Mouse (Mus musculus) right cerebral cortex, postnatal 36 days (tissue): ENCODE measurements at regions not wholly inside any gene's neighbourhood (a gene's known extent, or its start where the extent isn't known, plus 50 kb on each side); places are given as distances from the start of the nearest gene placed in this dataset.
"Not testable (repeated sequence)": the region's sequence is repeated elsewhere in the genome, so short reads cannot be mapped to it uniquely, and the experiment has no call there.

ENCODE experiments used
- DNase-seq, 2 experiments: peaks; one replicate each; pipeline ENCODE4 v3.0.0; 2022; ENCODE audit warnings: low spot score in 2 of 2, mixed read lengths in 1 of 2

DNA sequence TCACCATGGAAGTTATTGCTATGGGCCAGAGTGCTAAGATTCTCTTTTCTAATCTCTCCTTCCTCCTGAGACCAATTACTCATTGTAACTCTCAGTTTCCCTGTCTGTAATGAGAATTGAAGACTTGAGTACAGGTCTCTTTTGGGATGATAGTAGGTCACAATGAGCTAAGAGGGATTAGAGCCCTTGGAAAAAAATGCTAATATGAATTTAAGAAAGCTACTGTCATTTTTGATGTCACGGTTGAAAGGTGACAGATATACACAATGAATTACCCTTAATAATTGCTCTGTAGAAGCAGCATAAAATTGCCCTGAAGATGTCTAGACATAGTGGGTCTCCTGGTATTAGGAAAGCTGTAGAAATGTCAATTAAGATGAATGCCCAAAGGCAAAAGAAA is 178.2 kb downstream of the Kcna4 start:
- no peak for DNase-seq

- DNase-seq = no peak
Observed at GRCm38 (mm10) chr2:107503646-107504379, 213.4 kb downstream of the Kcna4 start.

GRCm38 (mm10) chr2:107507426-107508167 is 217.2 kb downstream of the Kcna4 start:
- no peak for DNase-seq

DNA sequence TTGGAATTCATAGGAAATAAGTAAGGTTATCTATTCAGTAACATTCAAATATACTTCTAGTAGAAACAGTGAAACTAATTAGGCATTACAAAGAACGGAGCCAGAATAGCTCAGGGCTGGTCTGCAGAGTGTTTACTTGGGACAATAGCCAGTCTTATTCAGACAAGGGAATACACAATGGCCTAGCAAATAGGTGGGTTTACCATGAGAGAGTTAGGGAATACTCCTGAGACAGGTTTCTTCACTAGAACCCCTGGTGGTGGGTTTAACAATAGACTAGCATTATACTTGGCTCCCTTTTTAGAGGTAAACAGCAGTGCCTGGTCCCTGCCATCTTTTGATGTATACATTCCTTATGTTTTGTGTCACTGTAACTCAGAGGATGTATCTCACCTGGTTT is 225.0 kb downstream of the Kcna4 start:
- not testable (repeated sequence) for DNase-seq

GRCm38 (mm10) chr2:107518107-107518506 is 227.7 kb downstream of the Kcna4 start:
- DNase-seq = peak; percentile 8 to 51

DNA sequence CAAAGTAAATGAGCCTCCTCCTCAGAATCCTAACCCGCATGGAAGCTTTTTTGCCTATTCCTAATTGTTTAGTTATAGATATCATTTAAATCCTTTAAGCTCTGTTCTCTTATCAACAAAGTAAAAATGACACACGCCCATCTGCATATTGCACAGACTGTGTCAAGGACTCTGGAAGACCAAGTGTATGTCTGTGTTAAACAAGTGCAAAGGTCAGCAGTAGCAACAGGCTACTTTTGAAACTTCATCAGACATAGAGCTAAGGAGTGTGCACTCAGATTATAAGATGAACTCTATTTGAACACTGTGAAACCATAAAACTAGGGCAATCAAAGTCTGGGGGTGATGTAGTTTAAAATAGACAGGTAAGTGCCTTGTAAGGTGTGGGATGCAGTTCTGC is 228.3 kb downstream of the Kcna4 start:
- DNase-seq = no peak

- peak; percentile 76 to 89 for DNase-seq
Observed at GRCm38 (mm10) chr2:107519326-107519725, 228.9 kb downstream of the Kcna4 start.

DNA sequence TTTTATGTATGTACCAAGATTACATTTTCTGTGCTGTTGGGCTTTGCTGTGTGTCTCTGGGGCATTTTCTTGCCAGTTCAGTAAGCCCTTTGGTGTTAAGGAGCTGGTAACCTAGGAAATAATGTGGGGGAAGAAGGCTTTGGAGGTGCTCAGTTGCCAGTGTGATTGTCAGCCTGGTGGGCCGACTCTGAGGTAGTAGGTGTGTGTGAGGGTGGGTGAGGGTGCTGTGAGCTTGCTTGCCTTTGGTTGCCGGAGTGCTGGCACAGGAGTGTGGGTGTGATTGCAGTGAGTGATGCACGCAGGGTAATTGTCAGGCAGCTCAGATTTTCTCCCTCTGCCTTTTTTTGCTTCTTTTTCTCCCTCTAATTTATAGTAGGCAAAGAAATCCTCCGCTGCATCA is 229.3 kb downstream of the Kcna4 start:
- DNase-seq = peak; percentile 64 to 85

- DNase-seq = peak; percentile 64 to 81
Observed at GRCm38 (mm10) chr2:107543161-107543560, 252.7 kb downstream of the Kcna4 start.

- no peak for DNase-seq
Observed at GRCm38 (mm10) chr2:107552569-107552968, 262.1 kb downstream of the Kcna4 start.

GRCm38 (mm10) chr2:107556239-107556638 is 265.8 kb downstream of the Kcna4 start:
- no peak for DNase-seq

DNA sequence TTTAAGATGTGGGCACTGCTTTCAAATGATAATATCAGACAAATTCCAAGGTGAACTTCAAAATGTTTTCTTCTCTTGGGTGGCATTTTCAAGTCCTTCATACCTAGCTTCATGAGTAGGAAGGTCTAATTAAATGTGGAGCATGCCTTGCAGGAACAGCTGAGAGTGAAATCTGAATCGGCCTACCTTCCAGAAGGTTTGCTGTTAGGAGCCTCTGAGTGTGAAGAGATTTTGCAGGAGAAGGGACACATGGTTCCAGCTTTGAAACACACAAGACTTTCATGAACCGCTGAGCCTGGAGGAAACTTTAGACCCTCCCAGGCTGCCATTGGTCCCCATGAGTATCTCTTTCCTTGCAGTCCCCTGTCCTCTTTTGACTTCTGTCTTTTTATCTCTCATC is 279.2 kb downstream of the Kcna4 start:
- DNase-seq = peak; percentile 1 to 11

DNA sequence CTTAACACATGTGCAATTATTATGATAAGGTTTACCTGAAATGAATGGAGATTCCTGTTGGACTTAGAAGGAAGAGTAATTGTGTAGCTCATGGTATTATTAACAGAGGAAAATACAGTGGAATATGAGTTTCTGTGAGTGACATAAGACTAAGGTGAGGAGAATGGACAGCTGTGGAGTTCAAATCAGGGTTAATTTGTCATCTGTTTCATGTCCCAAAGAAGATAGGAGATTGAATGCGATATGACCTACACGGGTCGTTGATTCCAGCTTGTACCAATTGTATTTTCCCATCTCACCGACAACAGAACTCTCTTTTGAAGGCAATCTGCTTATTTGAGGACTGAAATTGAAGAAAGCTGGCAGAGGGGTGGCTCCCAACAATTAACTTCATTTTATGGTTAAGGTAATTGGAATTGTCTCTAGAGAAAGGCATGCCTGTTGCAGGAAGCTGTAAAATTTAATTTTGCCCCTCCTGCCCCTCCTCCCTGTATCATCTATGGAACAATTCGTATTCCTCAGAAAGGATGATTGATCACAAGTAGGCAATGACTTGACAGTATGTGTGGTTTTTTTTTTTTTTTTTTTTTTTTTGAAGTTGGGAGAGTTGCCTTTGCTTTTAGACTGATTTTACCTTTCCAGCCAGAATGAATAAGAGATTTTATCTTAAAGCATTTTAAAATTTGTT is 319.6 kb downstream of the Kcna4 start:
- no peak for DNase-seq

DNA sequence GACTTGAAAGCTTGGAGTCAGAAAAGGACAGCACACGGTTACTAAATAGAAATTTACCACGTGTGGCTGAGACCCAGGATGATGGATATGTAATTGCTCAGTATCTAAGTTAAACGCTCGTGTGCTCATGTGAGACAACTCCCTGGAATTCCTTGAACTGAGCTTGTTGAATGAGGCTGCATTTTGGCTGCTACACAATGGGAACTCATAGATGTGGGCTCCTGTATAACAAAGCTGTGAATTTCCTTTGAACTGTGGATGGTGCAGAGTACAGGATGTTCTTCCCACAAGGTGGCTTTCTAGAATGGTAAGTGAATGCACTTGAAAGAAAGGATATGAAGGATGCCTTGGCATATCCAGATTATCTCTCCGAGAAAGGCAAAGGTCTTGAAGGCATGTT is 321.4 kb downstream of the Kcna4 start:
- no peak for DNase-seq

- DNase-seq = no peak
Observed at GRCm38 (mm10) chr2:107612221-107612620, 321.8 kb downstream of the Kcna4 start.

DNA sequence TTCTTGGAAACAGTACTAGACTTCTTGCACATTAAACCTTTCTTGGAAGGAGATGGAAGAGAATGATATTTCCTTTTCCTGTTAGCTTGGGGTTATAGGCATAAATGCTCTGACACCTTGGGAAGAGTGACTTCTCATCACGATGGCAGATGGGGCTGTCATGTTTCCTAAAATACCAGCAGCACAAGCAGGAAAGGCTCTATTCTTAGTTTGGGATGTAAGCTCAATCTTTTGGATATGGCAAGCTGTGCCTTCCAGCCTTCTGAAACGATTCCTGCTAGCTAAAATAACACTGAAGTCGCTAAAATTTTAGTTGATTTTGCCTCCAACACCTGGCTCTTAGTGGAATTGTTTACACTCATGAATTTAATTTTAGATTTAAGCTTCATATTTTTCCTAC is 324.3 kb downstream of the Kcna4 start:
- peak; percentile 1 to 38 for DNase-seq

DNA sequence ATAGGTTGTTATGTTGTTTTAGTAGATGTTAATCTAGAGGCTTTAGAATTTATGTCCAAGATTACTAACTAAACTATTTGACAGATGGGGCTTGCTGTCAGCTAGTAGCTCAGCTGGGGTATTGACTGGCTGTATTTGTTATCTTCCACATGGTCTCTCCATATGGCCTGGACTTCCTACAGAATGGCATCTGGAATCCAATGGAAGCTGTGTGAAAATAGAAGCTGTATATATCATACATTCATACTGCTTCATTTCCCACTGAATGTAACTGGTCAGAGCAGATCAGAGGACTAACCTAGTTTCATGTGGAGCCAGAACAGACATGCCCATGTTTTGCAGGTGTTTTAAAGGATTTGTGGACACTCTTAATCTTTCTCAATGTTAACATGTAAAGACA is 337.0 kb downstream of the Kcna4 start:
- no peak for DNase-seq

DNA sequence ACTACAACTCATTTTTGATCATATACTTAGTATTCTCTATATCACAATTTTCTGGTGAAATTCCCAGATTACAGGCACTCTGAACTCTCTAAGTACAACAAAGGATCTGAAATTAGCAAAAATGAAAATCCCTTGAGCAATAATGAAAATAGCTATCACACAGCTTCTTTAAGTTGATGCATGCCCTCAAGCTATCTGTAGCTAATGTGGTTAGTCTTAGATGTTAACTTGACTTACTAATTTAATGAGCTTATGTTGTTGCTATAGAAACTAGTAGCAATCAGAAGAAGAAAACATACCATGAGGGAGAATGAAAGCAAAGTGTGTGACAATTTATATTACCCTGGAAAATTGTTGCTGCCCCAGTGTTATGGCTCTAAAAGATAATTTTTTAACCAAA is 368.7 kb downstream of the Kcna4 start:
- no peak for DNase-seq
